Mouse (Mus musculus) myocyte (in vitro differentiated cells): Measurements from ENCODE around the gene Peli2. TPM values are rescaled to one million over a fixed set of nuclear protein-coding genes. Genes with fewer than 3 reads are reported as not detected.

Experiments
- H3K27me3 ChIP-seq: one replicate; pipeline ENCODE4 v1.6.1; 2011; ENCODE audit not compliant: control insufficient read depth, insufficient read depth, insufficient read length
- H3K36me3 ChIP-seq: one replicate; pipeline ENCODE4 v1.6.1; 2011; ENCODE audit not compliant: control insufficient read depth, insufficient read depth
- H3K4me2 ChIP-seq: one replicate; pipeline ENCODE4 v1.6.1; 2011; ENCODE audit warnings: low read depth, control low read depth
- H3K4me3 ChIP-seq: one replicate; pipeline ENCODE4 v1.5.1; 2011; ENCODE audit warnings: mild to moderate bottlenecking, control low read depth, moderate library complexity
- H3K79me2 ChIP-seq: one replicate; pipeline ENCODE4 v1.6.1; 2011; ENCODE audit not compliant: control insufficient read depth, insufficient read depth
- H3ac ChIP-seq: one replicate; pipeline ENCODE4 v1.6.1; 2011; ENCODE audit not compliant: control insufficient read depth, insufficient read length
- CEBPB ChIP-seq: IDR thresholded peaks from 2 replicates; pipeline ENCODE4 v1.6.1; 2011; ENCODE audit warnings: mild to moderate bottlenecking, moderate library complexity; ENCODE audit not compliant: poor library complexity, insufficient read depth, severe bottlenecking
- E2F4 ChIP-seq: IDR thresholded peaks from one replicate; pipeline ENCODE4 v1.6.1; 2011; ENCODE audit warnings: mild to moderate bottlenecking, control low read depth, moderate library complexity; ENCODE audit not compliant: insufficient read depth
- MAX ChIP-seq: IDR thresholded peaks from one replicate; pipeline ENCODE4 v1.6.1; 2011; ENCODE audit warnings: low read depth, mild to moderate bottlenecking, control low read depth
- MYOD1 ChIP-seq, 3 experiments: IDR thresholded peaks; one replicate each; pipeline ENCODE4 v1.6.1; 2011; ENCODE audit warnings: control low read depth in 2 of 3, low read depth in 2 of 3, mild to moderate bottlenecking in 2 of 3, moderate library complexity in 1 of 3; ENCODE audit not compliant: insufficient read length in 2 of 3, control insufficient read depth in 1 of 3
- MYOG ChIP-seq, 3 experiments: IDR thresholded peaks; one replicate each; pipeline ENCODE4 v1.6.1; 2011; ENCODE audit warnings: control low read depth in 2 of 3, low read depth in 2 of 3, mild to moderate bottlenecking in 2 of 3; ENCODE audit not compliant: insufficient read length in 2 of 3, control insufficient read depth in 1 of 3, insufficient read depth in 1 of 3
- POLR2A ChIP-seq: IDR thresholded peaks from one replicate; pipeline ENCODE4 v1.6.1; 2011; ENCODE audit warnings: low read depth, mild to moderate bottlenecking, control low read depth, moderate library complexity; ENCODE audit not compliant: insufficient read length
- POLR2AphosphoS2 ChIP-seq: IDR thresholded peaks from one replicate; pipeline ENCODE4 v1.6.1; 2011; ENCODE audit warnings: low read depth, control low read depth; ENCODE audit not compliant: insufficient read length
- REST ChIP-seq: IDR thresholded peaks from one replicate; pipeline ENCODE4 v1.6.1; 2011; ENCODE audit warnings: mild to moderate bottlenecking, control low read depth, moderate library complexity; ENCODE audit not compliant: insufficient read depth, insufficient read length
- SRF ChIP-seq: IDR thresholded peaks from one replicate; pipeline ENCODE4 v1.6.1; 2011; ENCODE audit warnings: low read depth; ENCODE audit not compliant: control insufficient read depth, insufficient read length
- TCF12 ChIP-seq: IDR thresholded peaks from one replicate; pipeline ENCODE4 v1.6.1; 2011; ENCODE audit warnings: mild to moderate bottlenecking, control low read depth; ENCODE audit not compliant: poor library complexity, insufficient read depth, severe bottlenecking
- TCF3 ChIP-seq: IDR thresholded peaks from one replicate; pipeline ENCODE4 v1.6.1; 2011; ENCODE audit warnings: low read depth, control low read depth; ENCODE audit not compliant: insufficient read length
- USF1 ChIP-seq: IDR thresholded peaks from one replicate; pipeline ENCODE4 v1.6.1; 2011; ENCODE audit warnings: low read depth, mild to moderate bottlenecking, control low read depth, moderate library complexity
- polyA plus RNA-seq: library from polyadenylated mRNA; unstranded; fragments of >200 nt; fragmentation: generic; extraction: Trizol; gene quantifications from one replicate; pipeline ENCODE4 v1.2.1, GENCODE M21; 2012; ENCODE audit warnings: missing spikeins

The Peli2 gene
- polyA plus RNA-seq, 1 experiment: 15.8 TPM

- Histone ChIP-seq H3K36me3 (no peaks in the 10 kb centered on the region), H3K4me3 (no peak overlapping the region), H3K4me2 (no peak overlapping the region), H3ac (no peak overlapping the region), H3K79me2 (no peaks in the 10 kb centered on the region), H3K27me3 (no peaks in the 10 kb centered on the region)
- no peak for TF ChIP-seq MYOD1 (IDR thresholded peaks at IDR 0.05; ENCODE audit: control insufficient read depth in 1 of 3, insufficient read length in 2 of 3, low read depth in 2 of 3)
- TF ChIP-seq SRF: no peak
- no peak for TF ChIP-seq TCF3
- TF ChIP-seq USF1: no peak
- TF ChIP-seq POLR2A: no peak
- TF ChIP-seq POLR2AphosphoS2: no peak
- TF ChIP-seq MAX: no peak
- TF ChIP-seq TCF12: no peak
- no peak for TF ChIP-seq E2F4
- TF ChIP-seq REST: no peak
- TF ChIP-seq CEBPB: no peak
- TF ChIP-seq MYOG (IDR thresholded peaks at IDR 0.05; ENCODE audit: control insufficient read depth in 1 of 3, insufficient read depth in 1 of 3, insufficient read length in 2 of 3, low read depth in 2 of 3): no peak
Measured at GRCm38 (mm10) chr14:48302471-48303186, 182.0 kb downstream of the Peli2 start.

DNA sequence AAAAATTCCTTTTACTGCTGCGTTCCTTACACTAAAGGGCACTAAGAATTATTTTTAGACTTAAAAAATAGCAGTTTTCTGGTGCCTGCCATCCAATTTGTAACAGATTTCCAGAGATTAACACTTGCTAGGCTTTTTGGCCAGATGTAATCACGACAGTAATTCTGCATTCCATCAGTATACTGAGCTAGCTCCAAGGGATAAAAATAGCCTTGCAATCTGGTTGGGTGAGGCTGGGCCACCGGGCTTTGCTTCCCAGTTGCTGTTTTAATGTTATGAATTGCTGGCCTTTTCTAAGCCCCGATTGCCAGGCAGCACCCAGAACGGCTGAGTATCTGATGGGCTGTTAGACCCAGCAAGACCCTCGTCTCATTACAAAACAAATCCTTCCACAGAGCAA, 182.6 kb downstream of the Peli2 start:
- no peak overlapping the region for H3ac ChIP-seq
- TF ChIP-seq USF1: no peak
- TF ChIP-seq REST: no peak
- no peak for TF ChIP-seq MYOD1 (IDR thresholded peaks at IDR 0.05; ENCODE audit: control insufficient read depth in 1 of 3, insufficient read length in 2 of 3, low read depth in 2 of 3)
- no peak for TF ChIP-seq E2F4
- TF ChIP-seq POLR2A: no peak
- no peak for TF ChIP-seq MYOG (IDR thresholded peaks at IDR 0.05; ENCODE audit: control insufficient read depth in 1 of 3, insufficient read depth in 1 of 3, insufficient read length in 2 of 3, low read depth in 2 of 3)
- TF ChIP-seq SRF: no peak
- no peak overlapping the region for H3K4me3 ChIP-seq
- no peaks in the 10 kb centered on the region for H3K27me3 ChIP-seq
- H3K36me3 ChIP-seq: no peaks in the 10 kb centered on the region
- no peak overlapping the region for H3K4me2 ChIP-seq
- no peaks in the 10 kb centered on the region for H3K79me2 ChIP-seq

GRCm38 (mm10) chr14:48303841-48304240, 183.2 kb downstream of the Peli2 start:
- Histone ChIP-seq H3K36me3 (no peaks in the 10 kb centered on the region), H3K4me3 (no peak overlapping the region), H3K4me2 (no peak overlapping the region), H3K27me3 (no peaks in the 10 kb centered on the region), H3ac (no peak overlapping the region), H3K79me2 (no peaks in the 10 kb centered on the region)
- TF ChIP-seq MYOD1 (IDR thresholded peaks at IDR 0.05; ENCODE audit: control insufficient read depth in 1 of 3, insufficient read length in 2 of 3, low read depth in 2 of 3) (no peak), USF1 (no peak), POLR2A (no peak), E2F4 (no peak), TCF12 (no peak), REST (no peak), MYOG (IDR thresholded peaks at IDR 0.05; ENCODE audit: control insufficient read depth in 1 of 3, insufficient read depth in 1 of 3, insufficient read length in 2 of 3, low read depth in 2 of 3) (no peak), POLR2AphosphoS2 (no peak), MAX (no peak), TCF3 (no peak), SRF (no peak), CEBPB (no peak)

DNA sequence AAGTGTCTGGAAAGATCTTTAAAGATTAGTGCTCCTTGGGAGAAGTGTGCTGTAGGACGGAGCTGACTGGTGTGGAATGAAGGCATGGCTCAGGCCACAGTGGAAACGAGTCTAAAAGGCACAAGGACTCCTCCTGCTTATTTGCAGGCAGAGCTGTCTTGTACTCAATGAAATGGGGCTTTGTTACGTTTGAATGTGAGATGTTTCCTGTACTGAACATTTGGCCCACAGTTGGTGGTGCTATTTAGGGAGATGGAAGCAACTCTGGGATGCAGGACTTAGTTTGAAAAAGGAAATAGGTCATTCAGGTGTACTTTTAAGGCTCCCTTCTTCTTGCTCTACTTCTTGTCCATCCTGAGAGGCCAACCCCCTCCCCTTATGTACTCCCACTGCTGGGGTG, 192.6 kb downstream of the Peli2 start:
- no peaks in the 10 kb centered on the region for H3K27me3 ChIP-seq
- no peaks in the 10 kb centered on the region for H3K79me2 ChIP-seq
- H3K4me3 ChIP-seq: no peak overlapping the region
- no peaks in the 10 kb centered on the region for H3K36me3 ChIP-seq
- H3ac ChIP-seq: no peak overlapping the region
- no peak for TF ChIP-seq REST
- no peak for TF ChIP-seq USF1
- no peak for TF ChIP-seq POLR2AphosphoS2
- no peak for TF ChIP-seq TCF3
- TF ChIP-seq MYOG (IDR thresholded peaks at IDR 0.05; ENCODE audit: control insufficient read depth in 1 of 3, insufficient read depth in 1 of 3, insufficient read length in 2 of 3, low read depth in 2 of 3): no peak
- no peak for TF ChIP-seq CEBPB
- no peak for TF ChIP-seq POLR2A
- TF ChIP-seq SRF: no peak
- TF ChIP-seq MAX: no peak
- TF ChIP-seq TCF12: no peak
- TF ChIP-seq E2F4: no peak
- no peak for TF ChIP-seq MYOD1 (IDR thresholded peaks at IDR 0.05; ENCODE audit: control insufficient read depth in 1 of 3, insufficient read length in 2 of 3, low read depth in 2 of 3)
- H3K4me2 ChIP-seq: no peak overlapping the region

- Histone ChIP-seq H3K79me2 (no peaks in the 10 kb centered on the region), H3K27me3 (no peaks in the 10 kb centered on the region), H3K36me3 (no peaks in the 10 kb centered on the region), H3K4me3 (no peak overlapping the region), H3K4me2 (no peak overlapping the region), H3ac (no peak overlapping the region)
- no peak for TF ChIP-seq MYOD1 (IDR thresholded peaks at IDR 0.05; ENCODE audit: control insufficient read depth in 1 of 3, insufficient read length in 2 of 3, low read depth in 2 of 3)
- TF ChIP-seq CEBPB: no peak
- TF ChIP-seq TCF3: no peak
- TF ChIP-seq POLR2A: no peak
- TF ChIP-seq USF1: no peak
- no peak for TF ChIP-seq SRF
- no peak for TF ChIP-seq MYOG (IDR thresholded peaks at IDR 0.05; ENCODE audit: control insufficient read depth in 1 of 3, insufficient read depth in 1 of 3, insufficient read length in 2 of 3, low read depth in 2 of 3)
- no peak for TF ChIP-seq MAX
- no peak for TF ChIP-seq REST
- no peak for TF ChIP-seq E2F4
- no peak for TF ChIP-seq POLR2AphosphoS2
- no peak for TF ChIP-seq TCF12
Measured at GRCm38 (mm10) chr14:48316396-48316795, 195.8 kb downstream of the Peli2 start.
